Comparison of ENCODE assay signal across 1 mouse cellular context in the genomic region with DNA sequence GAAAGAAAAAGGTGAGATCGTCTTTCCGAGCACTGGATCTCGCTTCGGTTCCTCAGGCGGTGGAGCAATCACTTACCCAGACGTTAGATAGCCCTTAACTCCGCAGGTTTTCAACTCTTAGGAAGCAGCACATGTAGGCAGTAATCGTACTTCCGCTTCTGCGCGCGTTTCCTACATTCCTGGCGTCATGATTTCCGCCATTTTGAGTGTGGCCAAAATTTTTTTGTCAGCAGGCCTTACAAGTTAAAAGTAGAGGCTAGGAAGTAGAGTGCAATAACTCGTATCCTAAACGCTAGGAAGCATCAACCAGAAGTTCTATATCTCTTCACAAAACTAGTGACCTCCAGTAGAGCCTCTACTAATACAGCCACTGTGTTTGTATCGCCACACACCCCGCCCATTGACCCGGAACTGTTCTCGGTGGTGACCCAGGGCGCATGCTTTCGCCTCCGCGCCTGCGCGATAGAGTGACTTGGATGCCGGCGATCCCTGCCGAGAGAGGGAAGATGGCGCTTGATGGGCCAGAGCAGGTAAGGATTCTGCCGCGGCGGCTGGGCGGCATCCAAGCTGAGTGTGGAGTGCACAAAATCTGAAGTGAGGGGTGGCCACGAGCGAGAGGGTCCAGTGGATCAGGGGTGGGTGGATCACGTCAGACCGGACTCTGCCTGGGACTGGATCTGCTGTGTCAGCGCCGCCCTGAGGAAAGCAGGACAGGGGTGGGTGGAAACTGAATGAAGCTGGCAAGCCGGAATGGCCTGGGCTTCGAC.
TF ChIP-seq lines count a peak whose summit lies in the region.

A gene (minus strand): TSS at position 395 of the 767 bp plus-strand sequence.
A gene (plus strand): TSS at position 470 of the 767 bp plus-strand sequence.

TF ChIP-seq in CH12.LX, 34 proteins besides CTCF, POLR2A, EP300 and RAD21:
- TF ChIP-seq IRF4 (IDR thresholded peaks at IDR 0.05; ENCODE audit: low read depth, low read length) = no peak
- no peak for TF ChIP-seq ZC3H11A (IDR thresholded peaks at IDR 0.05; ENCODE audit: low read depth, low read length)
- TF ChIP-seq ELF1 (IDR thresholded peaks at IDR 0.05; ENCODE audit: low read depth, low read length) = peak; percentile 94
- no peak for TF ChIP-seq USF2 (conservative IDR thresholded peaks at IDR 0.05; ENCODE audit: low read depth, low read length)
- no peak; the same call in 1 of the 2 replicates for TF ChIP-seq UBTF (IDR thresholded peaks at IDR 0.05; ENCODE audit: low read depth, low read length)
- peak; percentile 90 for TF ChIP-seq CHD2 (IDR thresholded peaks at IDR 0.05; ENCODE audit: low read length)
- TF ChIP-seq TCF12 (IDR thresholded peaks at IDR 0.05; ENCODE audit: low read depth, low read length) = peak; percentile 69
- 0 out of 2 replicates have a peak, but pooled peaks have one; percentile 9 for TF ChIP-seq ETS1 (conservative IDR thresholded peaks at IDR 0.05; ENCODE audit: low read depth, low read length)
- peak; percentile 100 for TF ChIP-seq MXI1 (IDR thresholded peaks at IDR 0.05; ENCODE audit: low read depth, low read length)
- TF ChIP-seq HCFC1 (IDR thresholded peaks at IDR 0.05; ENCODE audit: low read depth, low read length) = peak; percentile 96
- TF ChIP-seq BHLHE40 (IDR thresholded peaks at IDR 0.05; ENCODE audit: low read depth, low read length) = peak; percentile 69
- peak; percentile 84 for TF ChIP-seq NELFE (IDR thresholded peaks at IDR 0.05; ENCODE audit: low read depth, low read length)
- peak; percentile 38; the same call in 1 of the 2 replicates for TF ChIP-seq GABPA (IDR thresholded peaks at IDR 0.05; ENCODE audit: insufficient replicate concordance, low read depth, low read length)
- TF ChIP-seq ZNF384 (IDR thresholded peaks at IDR 0.05; ENCODE audit: low read depth, low read length) = peak; percentile 42; the same call in 1 of the 2 replicates
- peak; percentile 47 for TF ChIP-seq JUND (conservative IDR thresholded peaks at IDR 0.05; ENCODE audit: low read depth, low read length)
- TF ChIP-seq POLR2AphosphoS2 (IDR thresholded peaks at IDR 0.05; ENCODE audit: low read depth, low read length) = peak; percentile 90; the same call in 1 of the 2 replicates
- no peak for TF ChIP-seq ZKSCAN1 (IDR thresholded peaks at IDR 0.05; ENCODE audit: borderline replicate concordance, low read depth, low read length)
- peak; percentile 74; the same call in 1 of the 2 replicates for TF ChIP-seq E2F4 (IDR thresholded peaks at IDR 0.05; ENCODE audit: insufficient replicate concordance, low read depth, low read length)
- peak; percentile 99 for TF ChIP-seq MYC (IDR thresholded peaks at IDR 0.05; ENCODE audit: low read depth, low read length)
- TF ChIP-seq NRF1 (IDR thresholded peaks at IDR 0.05; ENCODE audit: low read depth, low read length) = peak; percentile 87
- 0 out of 2 replicates have a peak, but pooled peaks have one; percentile 24 for TF ChIP-seq MEF2A (IDR thresholded peaks at IDR 0.05; ENCODE audit: borderline replicate concordance, low read depth, low read length)
- 0 out of 2 replicates have a peak, but pooled peaks have one; percentile 5 for TF ChIP-seq JUN (IDR thresholded peaks at IDR 0.05; ENCODE audit: insufficient read depth, low read depth, low read length)
- no peak; the same call in 1 of the 2 replicates for TF ChIP-seq RCOR1 (conservative IDR thresholded peaks at IDR 0.05; ENCODE audit: low read depth, low read length)
- peak; percentile 89 for TF ChIP-seq MAFK (IDR thresholded peaks at IDR 0.05; ENCODE audit: insufficient replicate concordance, low read length)
- TF ChIP-seq MAZ (IDR thresholded peaks at IDR 0.05; ENCODE audit: low read depth, low read length) = no peak; the same call in 1 of the 2 replicates
- TF ChIP-seq USF1 (IDR thresholded peaks at IDR 0.05; ENCODE audit: low read depth, low read length) = no peak
- no peak for TF ChIP-seq PAX5 (IDR thresholded peaks at IDR 0.05; ENCODE audit: low read length)
- peak; percentile 99 for TF ChIP-seq SIN3A (IDR thresholded peaks at IDR 0.05; ENCODE audit: low read length)
- peak; percentile 99 for TF ChIP-seq MAX (IDR thresholded peaks at IDR 0.05; ENCODE audit: low read length)
- peak; percentile 84 for TF ChIP-seq ZMIZ1 (IDR thresholded peaks at IDR 0.05; ENCODE audit: low read depth, low read length)
- peak; percentile 94 for TF ChIP-seq KAT2A (IDR thresholded peaks at IDR 0.05; ENCODE audit: insufficient replicate concordance, low read length)
- TF ChIP-seq SMC3 (IDR thresholded peaks at IDR 0.05; ENCODE audit: low read depth, low read length) = no peak; the same call in 1 of the 2 replicates
- TF ChIP-seq TBP (conservative IDR thresholded peaks at IDR 0.05; ENCODE audit: low read depth, low read length) = peak; percentile 91
- TF ChIP-seq CHD1 (IDR thresholded peaks at IDR 0.05; ENCODE audit: low read depth, low read length) = no peak
